Mouse (Mus musculus) thymus, adult 2 months (tissue): ENCODE data around the gene Uevld. TPM values are rescaled to one million over a fixed set of nuclear protein-coding genes. Genes with fewer than 3 reads are reported as not detected.
"Not testable (repeated sequence)": the region's sequence is repeated elsewhere in the genome, so short reads cannot be mapped to it uniquely, and the experiment has no call there.

Experiments used
- DNase-seq: peaks from one replicate; pipeline ENCODE4 v3.0.0; 2021
- H3K27ac ChIP-seq: fragments of 200-500 bp; 2 replicates; pipeline ENCODE4 v1.5.1; 2012; ENCODE audit warnings: low read length, control low read depth; ENCODE audit not compliant: control insufficient read depth, insufficient read depth
- H3K27me3 ChIP-seq: fragments of 200-500 bp; 2 replicates; pipeline ENCODE4 v1.6.1; 2012; ENCODE audit warnings: mild to moderate bottlenecking, low read length, moderate library complexity, mixed read lengths; ENCODE audit not compliant: control insufficient read depth, insufficient read depth
- H3K36me3 ChIP-seq: fragments of 200-500 bp; 2 replicates; pipeline ENCODE4 v1.6.1; 2012; ENCODE audit warnings: mild to moderate bottlenecking, low read length, moderate library complexity; ENCODE audit not compliant: control insufficient read depth, insufficient read depth
- H3K4me1 ChIP-seq: fragments of 200-500 bp; replicated peaks from 2 replicates; pipeline ENCODE4 v1.6.1; 2012; ENCODE audit warnings: low read length; ENCODE audit not compliant: control insufficient read depth, insufficient read depth
- H3K4me3 ChIP-seq: fragments of 200-500 bp; 2 replicates; pipeline ENCODE4 v1.5.1; 2012; ENCODE audit warnings: mild to moderate bottlenecking, low read length, control low read depth, moderate library complexity; ENCODE audit not compliant: control insufficient read depth, insufficient read depth
- CTCF ChIP-seq: fragments of 200-500 bp; IDR thresholded peaks from 2 replicates; pipeline ENCODE4 v1.5.1; 2012; ENCODE audit warnings: mild to moderate bottlenecking, control low read depth, low read length, moderate library complexity, borderline replicate concordance; ENCODE audit not compliant: control insufficient read depth, poor library complexity, insufficient read depth; ENCODE audit errors: extremely low read depth
- POLR2A ChIP-seq: fragments of 200-500 bp; IDR thresholded peaks from 2 replicates; pipeline ENCODE4 v1.6.1; 2012; ENCODE audit warnings: mild to moderate bottlenecking, low read length, control low read depth, moderate library complexity; ENCODE audit not compliant: control insufficient read depth, poor library complexity, insufficient read depth; ENCODE audit errors: extremely low read depth
- WGBS: fragments of 180-500 bp; shearing (Covaris S2); methylation state at CpG from one replicate; pipeline ENCODE4 v1.1.7; 2018; 5-methylcytosine and 5-hydroxymethylcytosine counted together
- polyA plus RNA-seq: library from polyadenylated mRNA; depleted of rRNA; stranded (reverse); fragments of >200 nt; gene quantifications from 2 replicates; pipeline ENCODE4 v1.2.3, GENCODE M21; 2012

Uevld gene
- polyA plus RNA-seq, 1 experiment = 4.0 TPM

DNA sequence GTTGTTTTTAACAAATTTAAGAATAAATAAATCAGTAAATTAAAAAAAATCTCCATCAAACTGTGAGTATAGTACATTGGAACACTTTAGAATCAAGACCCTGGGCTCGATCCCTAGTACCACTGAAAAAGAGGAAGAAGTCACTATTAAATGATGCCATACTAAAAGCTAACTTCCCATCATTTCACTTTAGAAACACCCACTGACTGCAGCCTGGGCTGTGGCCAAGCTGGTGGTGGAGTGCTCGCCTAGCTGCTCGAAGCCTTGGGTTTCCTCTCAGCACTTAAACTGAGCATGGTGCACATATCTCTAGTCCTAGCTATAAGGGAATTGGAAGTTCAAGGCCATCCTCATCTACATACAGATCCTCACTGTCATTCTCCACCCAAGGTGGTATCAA, 47.1 kb downstream of the Uevld start:
- DNase-seq = no peak
- TF ChIP-seq POLR2A (no peak), CTCF (no peak)
- H3K36me3 ChIP-seq = peaks cover 58% of the 10 kb centered on the region
- H3K4me1 ChIP-seq = no peaks in the 10 kb centered on the region
- H3K27me3 ChIP-seq = no peaks in the 10 kb centered on the region
- H3K27ac ChIP-seq = no peak overlapping the region
- 84% methylated on average over 3 of the region's 3 CpGs for WGBS
- H3K4me3 ChIP-seq = no peak overlapping the region

DNA sequence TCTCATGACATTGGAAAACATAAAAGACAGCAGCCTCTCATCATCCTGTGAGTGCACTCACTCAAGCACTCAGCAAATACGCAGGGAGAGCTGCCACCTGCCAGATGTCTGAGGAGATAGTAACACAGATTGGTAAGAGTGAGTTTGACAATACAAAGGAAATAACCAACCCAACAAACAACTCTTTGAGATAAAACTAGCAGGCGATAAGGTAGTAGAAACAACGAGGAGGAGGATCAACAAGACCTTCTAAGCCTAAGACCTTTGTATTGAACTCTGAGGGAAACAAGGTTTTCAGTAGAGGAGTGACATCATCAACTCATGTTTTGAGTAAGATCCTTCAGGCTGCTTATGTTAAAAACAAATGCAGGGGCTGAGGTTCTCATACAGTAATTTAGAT, 59.0 kb downstream of the Uevld start:
- no peaks in the 10 kb centered on the region for H3K27me3 ChIP-seq
- DNase-seq = peak; percentile 9
- peaks cover 4% of the 10 kb centered on the region; the same call in 1 of the 2 replicates for H3K4me1 ChIP-seq
- H3K4me3 ChIP-seq = no peak overlapping the region
- H3K36me3 ChIP-seq = peaks cover 63% of the 10 kb centered on the region
- no peak overlapping the region for H3K27ac ChIP-seq
- 34% methylated on average over 3 of the region's 3 CpGs for WGBS
- TF ChIP-seq CTCF = no peak
- TF ChIP-seq POLR2A = no peak

- no peak for TF ChIP-seq CTCF
- no peak for TF ChIP-seq POLR2A
- Histone ChIP-seq H3K27ac (no peak overlapping the region), H3K4me3 (no peak overlapping the region), H3K4me1 (peaks cover 4% of the 10 kb centered on the region; the same call in 1 of the 2 replicates), H3K36me3 (peaks cover 62% of the 10 kb centered on the region), H3K27me3 (no peaks in the 10 kb centered on the region)
- no peak for DNase-seq
- WGBS = 85% methylated on average over 3 of the region's 3 CpGs
Measured at GRCm38 (mm10) chr7:46895511-46895910, 62.8 kb downstream of the Uevld start.

GRCm38 (mm10) chr7:46883304-46883703, 75.0 kb downstream of the Uevld start:
- DNase-seq = no peak
- H3K4me3 ChIP-seq = no peak overlapping the region
- no peaks in the 10 kb centered on the region for H3K27me3 ChIP-seq
- H3K27ac ChIP-seq = no peak overlapping the region
- peaks cover 20% of the 10 kb centered on the region for H3K36me3 ChIP-seq
- no peaks in the 10 kb centered on the region for H3K4me1 ChIP-seq
- TF ChIP-seq POLR2A (no peak), CTCF (no peak)
- 17% methylated on average over 3 of the region's 3 CpGs for WGBS

DNA sequence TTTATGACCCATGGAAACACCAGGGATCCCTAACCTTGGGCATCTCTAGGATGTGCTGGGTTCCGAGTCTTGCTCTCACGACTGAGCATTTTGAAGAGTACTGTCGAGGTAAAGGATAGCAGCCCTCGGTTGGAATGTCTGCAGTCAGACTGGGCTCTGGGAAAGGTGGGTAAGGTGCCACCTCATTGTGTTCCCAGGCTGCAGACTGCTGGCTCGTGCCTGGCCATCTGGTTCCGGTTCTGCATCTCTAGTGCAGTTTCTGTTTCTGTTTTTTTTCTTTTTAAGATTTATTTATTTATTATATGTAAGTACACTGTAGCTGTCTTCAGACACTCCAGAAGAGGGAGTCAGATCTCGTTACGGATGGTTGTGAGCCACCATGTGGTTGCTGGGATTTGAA, 76.4 kb downstream of the Uevld start:
- not testable (repeated sequence) for H3K4me1 ChIP-seq, H3K36me3 ChIP-seq, H3K27ac ChIP-seq, H3K27me3 ChIP-seq, H3K4me3 ChIP-seq, DNase-seq
- WGBS = 70% methylated on average over 8 of the region's 8 CpGs

- no peak for TF ChIP-seq POLR2A
- TF ChIP-seq CTCF = no peak
- DNase-seq = no peak
- Histone ChIP-seq H3K27ac (no peak overlapping the region), H3K27me3 (no peaks in the 10 kb centered on the region), H3K36me3 (0 out of 2 replicates have a peak, but pooled peaks cover under 1% of the 10 kb centered on the region), H3K4me1 (no peaks in the 10 kb centered on the region), H3K4me3 (no peak overlapping the region)
- WGBS = 67% methylated on average over 2 of the region's 2 CpGs
Measured at GRCm38 (mm10) chr7:46880992-46881391, 77.3 kb downstream of the Uevld start.

DNA sequence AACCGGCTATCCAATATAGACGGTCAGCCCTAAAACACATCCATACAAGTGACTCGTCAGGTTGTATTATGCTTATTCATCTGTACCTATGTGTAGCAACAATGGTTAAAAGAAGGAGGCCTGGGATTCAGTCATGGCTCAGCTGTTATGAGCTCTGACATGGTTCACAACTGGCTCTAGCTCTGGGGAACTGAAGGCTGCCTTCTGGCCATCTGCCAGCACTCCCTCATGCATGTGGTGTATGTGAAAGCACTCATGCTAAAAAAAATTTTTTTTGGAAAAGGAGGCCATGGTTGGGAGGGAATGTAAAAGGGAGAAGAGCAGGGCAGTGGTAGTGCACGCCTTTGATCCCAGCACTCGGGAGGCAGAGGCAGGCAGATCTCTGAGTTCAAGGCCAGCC, 78.5 kb downstream of the Uevld start:
- TF ChIP-seq CTCF = no peak
- TF ChIP-seq POLR2A = no peak
- H3K27ac ChIP-seq = no peak overlapping the region
- no peak for DNase-seq
- no peak overlapping the region for H3K4me3 ChIP-seq
- H3K4me1 ChIP-seq = no peaks in the 10 kb centered on the region
- H3K36me3 ChIP-seq = no peaks in the 10 kb centered on the region
- 95% methylated on average over 5 of the region's 5 CpGs for WGBS
- H3K27me3 ChIP-seq = no peaks in the 10 kb centered on the region

DNA sequence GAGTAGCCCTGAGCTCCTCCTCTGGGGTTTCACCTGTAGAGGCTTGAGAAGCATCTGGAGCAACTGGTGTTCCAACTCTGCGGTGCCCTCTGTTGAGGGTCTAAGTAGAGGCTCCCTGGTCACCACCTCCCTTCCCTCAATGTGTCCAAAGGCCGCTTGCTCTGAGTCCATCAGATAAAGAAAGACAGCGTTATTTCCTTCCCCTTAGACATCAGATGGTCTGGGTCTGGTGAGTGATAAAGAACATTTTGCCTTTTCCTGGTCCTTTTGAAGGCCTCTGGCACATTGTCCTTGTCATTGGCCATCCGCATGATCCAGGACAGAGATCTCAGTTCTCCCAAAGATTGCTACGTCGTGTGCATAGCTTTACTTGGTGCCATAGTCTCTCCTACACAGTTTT, 81.1 kb downstream of the Uevld start:
- Histone ChIP-seq H3K36me3 (no peaks in the 10 kb centered on the region), H3K4me3 (no peak overlapping the region), H3K27ac (no peak overlapping the region), H3K27me3 (no peaks in the 10 kb centered on the region), H3K4me1 (no peaks in the 10 kb centered on the region)
- TF ChIP-seq POLR2A (no peak), CTCF (no peak)
- no peak for DNase-seq
- WGBS = 71% methylated on average over 6 of the region's 6 CpGs
